Mouse (Mus musculus) heart, adult 2 months (tissue): ENCODE measurements around the gene Myo1h. TPM values are rescaled to one million over a fixed set of nuclear protein-coding genes. Genes with fewer than 3 reads are reported as not detected.

Source experiments
- DNase-seq, 2 experiments: peaks; one replicate each; pipeline ENCODE4 v3.0.0; 2021
- H3K27ac ChIP-seq: fragments of 200-600 bp; 2 replicates; pipeline ENCODE4 v1.8.1; 2022
- H3K27me3 ChIP-seq: fragments of 200-500 bp; 2 replicates; pipeline ENCODE4 v1.6.1; 2012; ENCODE audit warnings: mild to moderate bottlenecking, low read length, inconsistent platforms, mixed read lengths; ENCODE audit not compliant: control insufficient read depth, insufficient read depth
- H3K36me3 ChIP-seq: fragments of 200-500 bp; 2 replicates; pipeline ENCODE4 v1.6.1; 2012; ENCODE audit warnings: low read length, inconsistent platforms; ENCODE audit not compliant: control insufficient read depth, insufficient read depth
- H3K4me1 ChIP-seq: fragments of 200-500 bp; 2 replicates; pipeline ENCODE4 v1.6.1; 2011; ENCODE audit warnings: low read length; ENCODE audit not compliant: control insufficient read depth, insufficient read depth
- H3K4me3 ChIP-seq: fragments of 200-600 bp; 2 replicates; pipeline ENCODE4 v1.8.1; 2022
- H3K79me2 ChIP-seq: fragments of 200-500 bp; replicated peaks from 2 replicates; pipeline ENCODE4 v1.6.1; 2012; ENCODE audit warnings: mild to moderate bottlenecking, inconsistent platforms, low read length, moderate library complexity, mixed read lengths; ENCODE audit not compliant: control insufficient read depth, insufficient read depth
- H3K9ac ChIP-seq: fragments of 200-500 bp; 2 replicates; pipeline ENCODE4 v1.6.1; 2012; ENCODE audit warnings: low read depth, mild to moderate bottlenecking, control low read depth, inconsistent platforms, low read length, mixed read lengths
- CTCF ChIP-seq: fragments of 200-600 bp; IDR thresholded peaks from 2 replicates; pipeline ENCODE4 v1.8.1; 2022; ENCODE audit warnings: antibody characterized with exemption, mild to moderate bottlenecking, moderate library complexity
- EP300 ChIP-seq: fragments of 200-500 bp; IDR thresholded peaks from 2 replicates; pipeline ENCODE4 v1.6.1; 2011; ENCODE audit warnings: low read depth, low read length, control low read depth; ENCODE audit not compliant: insufficient read depth
- POLR2A ChIP-seq: fragments of 200-500 bp; IDR thresholded peaks from 2 replicates; pipeline ENCODE4 v1.6.1; 2011; ENCODE audit warnings: mild to moderate bottlenecking, low read depth, low read length, control low read depth; ENCODE audit not compliant: insufficient read depth
- WGBS: fragments of 180-500 bp; shearing (Covaris S2); methylation state at CpG from one replicate; pipeline ENCODE4 v1.1.7; 2018; 5-methylcytosine and 5-hydroxymethylcytosine counted together
- intact Hi-C: fragments of 180-260 bp; cut with DNase I; formaldehyde crosslinking; loops from one replicate; pipeline ENCODE4 v1.15.1; 2025
- polyA plus RNA-seq: library from polyadenylated mRNA; depleted of rRNA; stranded (reverse); fragments of >200 nt; gene quantifications from 2 replicates; pipeline ENCODE4 v1.2.3, GENCODE M21; 2012
- total RNA-seq, 2 experiments: library from RNA; stranded (reverse); gene quantifications; 2 replicates each; pipeline ENCODE4 v1.2.3; 2021

Myo1h gene
- total and polyA plus RNA-seq, 3 experiments, result 0.39 to 0.47 TPM; not detected in 1

DNA sequence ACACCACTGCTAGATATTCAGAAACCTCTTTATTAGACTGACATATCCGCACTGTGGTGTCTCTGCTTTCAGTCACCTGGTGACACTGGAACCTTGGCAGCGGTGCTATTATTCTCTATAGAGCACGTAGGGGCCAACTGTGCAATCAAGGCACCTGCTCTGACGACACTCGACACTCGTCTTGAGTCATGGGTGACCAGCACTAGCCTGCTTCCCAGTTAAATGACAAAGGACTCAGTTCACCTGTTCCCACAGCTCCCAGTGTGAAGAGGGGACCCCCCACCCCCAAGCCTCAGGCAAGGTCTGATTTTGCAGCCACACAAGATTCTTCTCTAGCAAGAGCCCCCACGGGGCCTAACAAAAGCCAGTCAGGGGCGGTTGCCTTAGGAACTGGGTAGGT, 13.6 kb upstream of the Myo1h start:
- no peak for DNase-seq
- Histone ChIP-seq H3K4me1 (no peaks in the 10 kb centered on the region), H3K79me2 (no peaks in the 10 kb centered on the region), H3K36me3 (no peaks in the 10 kb centered on the region), H3K9ac (no peak overlapping the region), H3K27me3 (peaks cover 21% of the 10 kb centered on the region), H3K4me3 (no peak overlapping the region), H3K27ac (no peak overlapping the region)
- WGBS, result 40% methylated on average over 8 of the region's 8 CpGs
- intact Hi-C loops, result no loop called here
- TF ChIP-seq EP300 (no peak), CTCF (no peak), POLR2A (no peak)

- DNase-seq, result no peak
- H3K4me1 ChIP-seq, result no peaks in the 10 kb centered on the region
- TF ChIP-seq POLR2A (no peak), CTCF (no peak), EP300 (no peak)
- peaks cover 20% of the 10 kb centered on the region for H3K27me3 ChIP-seq
- no peaks in the 10 kb centered on the region for H3K36me3 ChIP-seq
- no peaks in the 10 kb centered on the region for H3K79me2 ChIP-seq
- 38% methylated on average over 16 of the region's 16 CpGs for WGBS
- H3K9ac ChIP-seq, result no peak overlapping the region
- no peak overlapping the region for H3K4me3 ChIP-seq
- no peak overlapping the region for H3K27ac ChIP-seq
- intact Hi-C loops, result no loop called here
Observed at GRCm38 (mm10) chr5:114275991-114276390, 13.0 kb upstream of the Myo1h start.

GRCm38 (mm10) chr5:114279382-114280143, 9.4 kb upstream of the Myo1h start:
- no peak overlapping the region for H3K4me3 ChIP-seq
- WGBS, result 51% methylated on average over 12 of the region's 12 CpGs
- H3K27ac ChIP-seq, result no peak overlapping the region
- no peak for DNase-seq
- H3K36me3 ChIP-seq, result no peaks in the 10 kb centered on the region
- no peaks in the 10 kb centered on the region for H3K79me2 ChIP-seq
- peaks cover 7% of the 10 kb centered on the region; the same call in 1 of the 2 replicates for H3K27me3 ChIP-seq
- H3K9ac ChIP-seq, result no peak overlapping the region
- TF ChIP-seq CTCF (no peak), POLR2A (no peak), EP300 (no peak)
- intact Hi-C loops, result no loop called here
- H3K4me1 ChIP-seq, result no peaks in the 10 kb centered on the region

- H3K9ac ChIP-seq, result no peak overlapping the region
- no peaks in the 10 kb centered on the region for H3K79me2 ChIP-seq
- TF ChIP-seq POLR2A (no peak), EP300 (no peak), CTCF (no peak)
- H3K4me3 ChIP-seq, result no peak overlapping the region
- H3K27me3 ChIP-seq, result no peaks in the 10 kb centered on the region
- intact Hi-C loops, result no loop called here
- H3K27ac ChIP-seq, result no peak overlapping the region
- DNase-seq, result no peak
- no peaks in the 10 kb centered on the region for H3K4me1 ChIP-seq
- no peaks in the 10 kb centered on the region for H3K36me3 ChIP-seq
- WGBS, result 40% methylated on average over 6 of the region's 6 CpGs
Observed at GRCm38 (mm10) chr5:114282346-114282745, 6.6 kb upstream of the Myo1h start.

GRCm38 (mm10) chr5:114284604-114285397, 4.2 kb upstream of the Myo1h start:
- no peak overlapping the region for H3K9ac ChIP-seq
- TF ChIP-seq POLR2A (no peak), CTCF (no peak), EP300 (no peak)
- intact Hi-C loops, result no loop called here
- no peaks in the 10 kb centered on the region for H3K4me1 ChIP-seq
- no peaks in the 10 kb centered on the region for H3K36me3 ChIP-seq
- no peaks in the 10 kb centered on the region for H3K79me2 ChIP-seq
- no peak overlapping the region for H3K27ac ChIP-seq
- H3K4me3 ChIP-seq, result no peak overlapping the region
- H3K27me3 ChIP-seq, result no peaks in the 10 kb centered on the region
- WGBS, result 66% methylated on average over 13 of the region's 13 CpGs
- no peak for DNase-seq

- H3K9ac ChIP-seq, result no peak overlapping the region
- H3K36me3 ChIP-seq, result no peaks in the 10 kb centered on the region
- no peaks in the 10 kb centered on the region for H3K4me1 ChIP-seq
- H3K79me2 ChIP-seq, result no peaks in the 10 kb centered on the region
- DNase-seq, result no peak
- no peak for TF ChIP-seq CTCF
- TF ChIP-seq EP300, result no peak
- no peak for TF ChIP-seq POLR2A
- no peaks in the 10 kb centered on the region for H3K27me3 ChIP-seq
- intact Hi-C loops, result no loop called here
- no peak overlapping the region for H3K27ac ChIP-seq
- no peak overlapping the region for H3K4me3 ChIP-seq
- 88% methylated on average over 3 of the region's 3 CpGs for WGBS
Observed at GRCm38 (mm10) chr5:114285398-114285700, 3.6 kb upstream of the Myo1h start.
